Comparison of ENCODE assay signal across 1 mouse cellular context in genomic region chr7:27609285-27609684, GRCm38 (mm10).
TF ChIP-seq lines count a peak whose summit lies in the region.

No protein-coding gene starts in this region.

TF ChIP-seq in CH12.LX, 34 proteins besides CTCF, POLR2A, EP300 and RAD21 (continued from another document):
- TF ChIP-seq CHD2 (IDR thresholded peaks at IDR 0.05; ENCODE audit: low read length) (no peak), PAX5 (IDR thresholded peaks at IDR 0.05; ENCODE audit: low read length) (no peak), ZMIZ1 (IDR thresholded peaks at IDR 0.05; ENCODE audit: low read depth, low read length) (no peak), E2F4 (IDR thresholded peaks at IDR 0.05; ENCODE audit: insufficient replicate concordance, low read depth, low read length) (no peak), TCF12 (IDR thresholded peaks at IDR 0.05; ENCODE audit: low read depth, low read length) (no peak), GABPA (IDR thresholded peaks at IDR 0.05; ENCODE audit: insufficient replicate concordance, low read depth, low read length) (no peak), USF2 (conservative IDR thresholded peaks at IDR 0.05; ENCODE audit: low read depth, low read length) (no peak)
TF ChIP-seq in CH12.LX: peak in this region for 0.
